Mouse (Mus musculus): Measurements from ENCODE around the gene Glud1. TPM values are rescaled to one million over a fixed set of nuclear protein-coding genes. Genes with fewer than 3 reads are reported as not detected.

Glud1 gene
- polyA plus RNA-seq, 1 experiment from 2014 or later = 131 TPM

GRCm38 (mm10) chr14:34289259-34290015 is 21.1 kb upstream of the Glud1 start:
- Histone ChIP-seq H3K27me3 (ENCODE audit: control insufficient read depth, insufficient read depth, low read length) (no peaks in the 10 kb centered on the region), H3K9me3 (ENCODE audit: control insufficient read depth, low read length) (no peaks in the 10 kb centered on the region), H3K4me2 (replicated peaks) (no peak overlapping the region), H3K4me1 (replicated peaks; ENCODE audit: control insufficient read depth, insufficient read depth, low read length) (no peaks in the 10 kb centered on the region), H3K9ac (no peak overlapping the region), H3K4me3 (replicated peaks; ENCODE audit: low read length) (no peak overlapping the region), H3K36me3 (replicated peaks; ENCODE audit: control insufficient read depth, insufficient read depth) (no peaks in the 10 kb centered on the region), H3K27ac (no peak overlapping the region)
- DNase-seq (ENCODE audit: low spot score) (no peak), ATAC-seq (ENCODE audit: low FRiP score) (no peak)
- 89% methylated on average over 3 of the region's 3 CpGs for WGBS

GRCm38 (mm10) chr14:34290229-34290628 is 20.3 kb upstream of the Glud1 start:
- H3K27me3 ChIP-seq (ENCODE audit: control insufficient read depth, insufficient read depth, low read length) = no peaks in the 10 kb centered on the region
- H3K36me3 ChIP-seq (replicated peaks; ENCODE audit: control insufficient read depth, insufficient read depth) = no peaks in the 10 kb centered on the region
- no peak overlapping the region for H3K9ac ChIP-seq
- H3K9me3 ChIP-seq (ENCODE audit: control insufficient read depth, low read length) = no peaks in the 10 kb centered on the region
- ATAC-seq (ENCODE audit: low FRiP score) (no peak), DNase-seq (ENCODE audit: low spot score) (no peak)
- H3K4me3 ChIP-seq (replicated peaks; ENCODE audit: low read length) = no peak overlapping the region
- no peak overlapping the region for H3K4me2 ChIP-seq (replicated peaks)
- no peaks in the 10 kb centered on the region for H3K4me1 ChIP-seq (replicated peaks; ENCODE audit: control insufficient read depth, insufficient read depth, low read length)
- 59% methylated on average over 1 of the region's 1 CpGs for WGBS
- no peak overlapping the region for H3K27ac ChIP-seq

- Histone ChIP-seq H3K4me2 (replicated peaks) (no peak overlapping the region), H3K36me3 (replicated peaks; ENCODE audit: control insufficient read depth, insufficient read depth) (no peaks in the 10 kb centered on the region), H3K27ac (no peak overlapping the region), H3K27me3 (ENCODE audit: control insufficient read depth, insufficient read depth, low read length) (no peaks in the 10 kb centered on the region), H3K4me1 (replicated peaks; ENCODE audit: control insufficient read depth, insufficient read depth, low read length) (no peaks in the 10 kb centered on the region), H3K9ac (no peak overlapping the region), H3K9me3 (ENCODE audit: control insufficient read depth, low read length) (no peaks in the 10 kb centered on the region), H3K4me3 (replicated peaks; ENCODE audit: low read length) (no peak overlapping the region)
- DNase-seq (ENCODE audit: low spot score) (no peak), ATAC-seq (ENCODE audit: low FRiP score) (no peak)
- WGBS = 84% methylated on average over 3 of the region's 3 CpGs
These were observed 16.9 kb upstream of the Glud1 start for GRCm38 (mm10) chr14:34293641-34294040.

GRCm38 (mm10) chr14:34296350-34296749 is 14.2 kb upstream of the Glud1 start:
- no peaks in the 10 kb centered on the region for H3K9me3 ChIP-seq (ENCODE audit: control insufficient read depth, low read length)
- no peaks in the 10 kb centered on the region for H3K4me1 ChIP-seq (replicated peaks; ENCODE audit: control insufficient read depth, insufficient read depth, low read length)
- H3K9ac ChIP-seq = no peak overlapping the region
- no peaks in the 10 kb centered on the region for H3K36me3 ChIP-seq (replicated peaks; ENCODE audit: control insufficient read depth, insufficient read depth)
- no peak overlapping the region for H3K4me3 ChIP-seq (replicated peaks; ENCODE audit: low read length)
- H3K4me2 ChIP-seq (replicated peaks) = no peak overlapping the region
- DNase-seq (ENCODE audit: low spot score) = no peak
- no peaks in the 10 kb centered on the region for H3K27me3 ChIP-seq (ENCODE audit: control insufficient read depth, insufficient read depth, low read length)
- 85% methylated on average over 7 of the region's 7 CpGs for WGBS
- no peak for ATAC-seq (ENCODE audit: low FRiP score)
- H3K27ac ChIP-seq = no peak overlapping the region

- no peak overlapping the region for H3K4me2 ChIP-seq (replicated peaks)
- H3K27ac ChIP-seq = no peak overlapping the region
- H3K9ac ChIP-seq = no peak overlapping the region
- no peaks in the 10 kb centered on the region for H3K9me3 ChIP-seq (ENCODE audit: control insufficient read depth, low read length)
- ATAC-seq (ENCODE audit: low FRiP score) = no peak
- no peaks in the 10 kb centered on the region for H3K27me3 ChIP-seq (ENCODE audit: control insufficient read depth, insufficient read depth, low read length)
- WGBS = 75% methylated on average over 4 of the region's 4 CpGs
- DNase-seq (ENCODE audit: low spot score) = no peak
- no peaks in the 10 kb centered on the region for H3K4me1 ChIP-seq (replicated peaks; ENCODE audit: control insufficient read depth, insufficient read depth, low read length)
- H3K4me3 ChIP-seq (replicated peaks; ENCODE audit: low read length) = no peak overlapping the region
- H3K36me3 ChIP-seq (replicated peaks; ENCODE audit: control insufficient read depth, insufficient read depth) = no peaks in the 10 kb centered on the region
These were observed 13.5 kb upstream of the Glud1 start for GRCm38 (mm10) chr14:34297038-34297437.

GRCm38 (mm10) chr14:34297634-34298033 is 12.9 kb upstream of the Glud1 start:
- Histone ChIP-seq H3K27ac (no peak overlapping the region), H3K36me3 (replicated peaks; ENCODE audit: control insufficient read depth, insufficient read depth) (no peaks in the 10 kb centered on the region), H3K4me3 (replicated peaks; ENCODE audit: low read length) (no peak overlapping the region), H3K4me2 (replicated peaks) (no peak overlapping the region), H3K27me3 (ENCODE audit: control insufficient read depth, insufficient read depth, low read length) (no peaks in the 10 kb centered on the region), H3K9ac (no peak overlapping the region), H3K4me1 (replicated peaks; ENCODE audit: control insufficient read depth, insufficient read depth, low read length) (no peaks in the 10 kb centered on the region), H3K9me3 (ENCODE audit: control insufficient read depth, low read length) (no peaks in the 10 kb centered on the region)
- 52% methylated on average over 2 of the region's 2 CpGs for WGBS
- DNase-seq (ENCODE audit: low spot score) (no peak), ATAC-seq (ENCODE audit: low FRiP score) (no peak)

- Histone ChIP-seq H3K9me3 (ENCODE audit: control insufficient read depth, low read length) (no peaks in the 10 kb centered on the region), H3K9ac (no peak overlapping the region), H3K4me2 (replicated peaks) (no peak overlapping the region), H3K27me3 (ENCODE audit: control insufficient read depth, insufficient read depth, low read length) (no peaks in the 10 kb centered on the region), H3K4me1 (replicated peaks; ENCODE audit: control insufficient read depth, insufficient read depth, low read length) (no peaks in the 10 kb centered on the region), H3K36me3 (replicated peaks; ENCODE audit: control insufficient read depth, insufficient read depth) (no peaks in the 10 kb centered on the region), H3K4me3 (replicated peaks; ENCODE audit: low read length) (no peak overlapping the region), H3K27ac (no peak overlapping the region)
- WGBS = 84% methylated on average over 11 of the region's 11 CpGs
- ATAC-seq (ENCODE audit: low FRiP score) = no peak
- DNase-seq (ENCODE audit: low spot score) = no peak
These were observed 11.4 kb upstream of the Glud1 start for GRCm38 (mm10) chr14:34298871-34299700.

GRCm38 (mm10) chr14:34302681-34303242 is 7.8 kb upstream of the Glud1 start:
- Histone ChIP-seq H3K4me3 (replicated peaks; ENCODE audit: low read length) (no peak overlapping the region), H3K4me2 (replicated peaks) (no peak overlapping the region), H3K27me3 (ENCODE audit: control insufficient read depth, insufficient read depth, low read length) (no peaks in the 10 kb centered on the region), H3K9ac (no peak overlapping the region), H3K27ac (no peak overlapping the region), H3K9me3 (ENCODE audit: control insufficient read depth, low read length) (no peaks in the 10 kb centered on the region), H3K36me3 (replicated peaks; ENCODE audit: control insufficient read depth, insufficient read depth) (no peaks in the 10 kb centered on the region), H3K4me1 (replicated peaks; ENCODE audit: control insufficient read depth, insufficient read depth, low read length) (no peaks in the 10 kb centered on the region)
- WGBS = 85% methylated on average over 5 of the region's 5 CpGs
- ATAC-seq (ENCODE audit: low FRiP score) (no peak), DNase-seq (ENCODE audit: low spot score) (no peak)

GRCm38 (mm10) chr14:34303265-34303680 is 7.3 kb upstream of the Glud1 start:
- 43% methylated on average over 5 of the region's 5 CpGs for WGBS
- Histone ChIP-seq H3K27me3 (ENCODE audit: control insufficient read depth, insufficient read depth, low read length) (no peaks in the 10 kb centered on the region), H3K36me3 (replicated peaks; ENCODE audit: control insufficient read depth, insufficient read depth) (no peaks in the 10 kb centered on the region), H3K4me1 (replicated peaks; ENCODE audit: control insufficient read depth, insufficient read depth, low read length) (no peaks in the 10 kb centered on the region), H3K4me2 (replicated peaks) (no peak overlapping the region), H3K9ac (no peak overlapping the region), H3K27ac (no peak overlapping the region), H3K9me3 (ENCODE audit: control insufficient read depth, low read length) (no peaks in the 10 kb centered on the region), H3K4me3 (replicated peaks; ENCODE audit: low read length) (no peak overlapping the region)
- ATAC-seq (ENCODE audit: low FRiP score) (no peak), DNase-seq (ENCODE audit: low spot score) (no peak)
